Mouse (Mus musculus) kidney, embryonic 16.5 days (tissue): ENCODE data around the gene Zfp292. TPM values are rescaled to one million over a fixed set of nuclear protein-coding genes. Genes with fewer than 3 reads are reported as not detected.
"Not testable (repeated sequence)": the region's sequence is repeated elsewhere in the genome, so short reads cannot be mapped to it uniquely, and the experiment has no call there.

Source experiments
- ATAC-seq: fragments of 200-750 bp; cut with Nextera tagmentation; 2 replicates; pipeline ENCODE4 v1.8.0; 2017; ENCODE audit warnings: moderate TSS enrichment; ENCODE audit not compliant: low FRiP score, low TSS enrichment
- H3K27ac ChIP-seq: fragments of 300-500 bp; sonication (generic); 2 replicates; pipeline ENCODE4 v1.5.1; 2014; ENCODE audit warnings: low read length
- H3K27me3 ChIP-seq: fragments of 300-500 bp; sonication (generic); 2 replicates; pipeline ENCODE4 v1.6.1; 2014; ENCODE audit warnings: low read length, control low read depth, mixed read lengths; ENCODE audit not compliant: insufficient read depth
- H3K36me3 ChIP-seq: fragments of 300-500 bp; sonication (generic); 2 replicates; pipeline ENCODE4 v1.6.1; 2014; ENCODE audit warnings: low read length, control low read depth, mixed read lengths; ENCODE audit not compliant: insufficient read depth
- H3K4me1 ChIP-seq: fragments of 300-500 bp; sonication (generic); 2 replicates; pipeline ENCODE4 v1.6.1; 2014; ENCODE audit warnings: low read length, control low read depth, mixed read lengths; ENCODE audit not compliant: insufficient read depth
- H3K4me2 ChIP-seq: fragments of 300-500 bp; sonication (generic); replicated peaks from 2 replicates; pipeline ENCODE4 v1.6.1; 2014; ENCODE audit warnings: low read depth, low read length
- H3K4me3 ChIP-seq: fragments of 300-500 bp; sonication (generic); 2 replicates; pipeline ENCODE4 v1.5.1; 2014; ENCODE audit warnings: mild to moderate bottlenecking, low read length
- H3K9ac ChIP-seq: fragments of 300-500 bp; sonication (generic); replicated peaks from 2 replicates; pipeline ENCODE4 v1.6.1; 2014; ENCODE audit warnings: low read length
- H3K9me3 ChIP-seq: fragments of 300-500 bp; sonication (generic); 2 replicates; pipeline ENCODE4 v1.6.1; 2016; ENCODE audit warnings: low read length, control low read depth
- WGBS: fragments of 180-500 bp; shearing (Covaris S2); extraction: QIAGEN DNeasy Blood & Tissue Kit; methylation state at CpG from one replicate; pipeline ENCODE4 v1.1.7; 2014; 5-methylcytosine and 5-hydroxymethylcytosine counted together
- polyA plus RNA-seq: library from polyadenylated mRNA; unstranded; fragments of >200 nt; fragmentation: Nextera tagmentation; extraction: Ambion mirVana; gene quantifications from 2 replicates; pipeline ENCODE4 v1.2.1, GENCODE M21; 2015

Gene Zfp292
- polyA plus RNA-seq, 1 experiment from 2014 or later, result 17.0 TPM

DNA sequence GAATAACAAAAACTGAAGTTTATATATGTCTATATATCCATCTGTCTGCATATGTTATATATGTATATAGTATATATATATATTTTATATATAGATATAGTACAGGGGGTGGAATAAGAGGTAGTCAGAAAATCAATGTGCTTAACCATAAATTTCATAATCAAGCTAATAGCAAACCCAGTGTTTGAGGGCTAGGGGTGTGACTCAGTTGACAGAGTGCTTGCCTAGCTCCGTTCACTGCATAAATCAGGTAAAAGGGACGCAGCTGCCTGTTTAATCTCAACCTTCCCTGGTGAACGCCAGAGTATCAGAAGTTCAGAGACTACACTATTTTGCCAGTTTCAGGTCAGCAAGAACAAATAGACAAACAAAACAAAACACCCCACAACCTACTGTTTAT is 18.8 kb upstream of the Zfp292 start:
- H3K9me3 ChIP-seq, H3K27me3 ChIP-seq, H3K36me3 ChIP-seq, H3K4me2 ChIP-seq, H3K27ac ChIP-seq, H3K4me1 ChIP-seq, H3K9ac ChIP-seq, ATAC-seq, H3K4me3 ChIP-seq: not testable (repeated sequence)
- WGBS, result 40% methylated on average over 3 of the region's 3 CpGs

DNA sequence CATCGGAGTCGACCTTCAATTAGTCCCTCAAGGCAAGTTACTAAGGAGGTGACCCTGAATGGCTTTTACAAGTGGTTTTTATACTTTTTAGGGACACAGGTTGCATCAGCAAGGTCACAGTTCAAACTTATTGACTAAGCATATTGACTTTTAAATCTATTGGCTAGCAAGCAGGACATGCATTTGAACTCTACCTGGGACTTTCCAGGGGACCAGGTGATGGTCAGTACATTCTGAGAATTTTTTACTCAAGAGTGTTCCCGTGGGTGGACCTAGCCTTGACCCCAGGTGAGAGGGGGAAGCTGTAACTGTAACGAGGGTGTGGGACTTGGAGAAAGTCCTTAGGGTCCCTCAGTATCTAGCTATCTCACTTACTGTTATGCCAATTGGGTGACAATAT is 18.4 kb upstream of the Zfp292 start:
- Histone ChIP-seq H3K27me3 (no peaks in the 10 kb centered on the region), H3K4me1 (no peaks in the 10 kb centered on the region), H3K36me3 (no peaks in the 10 kb centered on the region), H3K27ac (no peak overlapping the region), H3K9me3 (no peaks in the 10 kb centered on the region), H3K4me3 (no peak overlapping the region), H3K9ac (no peak overlapping the region), H3K4me2 (no peak overlapping the region)
- ATAC-seq, result no peak
- WGBS, result 70% methylated on average over 4 of the region's 4 CpGs

DNA sequence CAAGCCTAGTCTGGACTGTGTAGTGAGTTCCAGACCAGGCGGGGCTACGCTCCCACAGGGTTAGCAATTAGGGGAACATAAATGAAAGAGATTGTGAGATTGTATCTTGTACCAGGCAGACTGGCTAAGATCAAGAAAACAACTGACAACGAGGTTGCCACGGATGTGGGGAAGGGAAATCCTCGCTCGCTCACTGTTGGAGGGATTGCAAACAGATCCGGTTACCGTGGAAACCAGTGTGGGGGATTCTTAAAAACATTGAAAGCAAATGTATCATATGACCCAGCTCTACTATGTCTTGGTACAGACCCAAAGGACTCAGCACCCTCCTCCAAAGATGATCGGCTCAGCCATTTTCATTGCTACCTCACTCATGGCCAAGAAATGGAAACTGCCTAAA is 17.4 kb upstream of the Zfp292 start:
- 38% methylated on average over 9 of the region's 9 CpGs for WGBS
- no peak overlapping the region for H3K27ac ChIP-seq
- H3K36me3 ChIP-seq, result no peaks in the 10 kb centered on the region
- no peak overlapping the region for H3K9ac ChIP-seq
- no peak overlapping the region for H3K4me3 ChIP-seq
- H3K9me3 ChIP-seq, result no peaks in the 10 kb centered on the region
- no peak for ATAC-seq
- H3K4me1 ChIP-seq, result no peaks in the 10 kb centered on the region
- no peak overlapping the region for H3K4me2 ChIP-seq
- no peaks in the 10 kb centered on the region for H3K27me3 ChIP-seq

DNA sequence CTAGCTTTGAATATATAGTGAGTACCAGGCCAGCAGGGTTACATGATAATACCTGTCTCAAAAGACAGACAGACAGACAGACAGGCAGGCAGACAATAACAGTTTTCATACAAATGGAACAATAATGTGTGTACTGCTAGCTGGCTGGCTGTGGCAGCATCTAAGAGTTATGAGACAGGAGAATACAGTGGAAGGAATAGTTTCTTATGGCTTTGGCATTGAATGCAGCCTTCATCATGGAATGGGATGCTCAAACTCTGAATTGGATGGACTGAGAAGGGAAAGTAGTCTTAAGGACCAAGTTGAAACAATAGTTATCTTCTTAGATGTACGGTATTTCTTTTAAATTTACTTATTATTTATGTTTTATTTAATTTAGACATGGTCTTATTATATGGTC is 16.6 kb upstream of the Zfp292 start:
- no peak for ATAC-seq
- no peaks in the 10 kb centered on the region for H3K4me1 ChIP-seq
- H3K36me3 ChIP-seq, result no peaks in the 10 kb centered on the region
- H3K9ac ChIP-seq, result no peak overlapping the region
- no peak overlapping the region for H3K4me2 ChIP-seq
- H3K27ac ChIP-seq, result no peak overlapping the region
- H3K27me3 ChIP-seq, result no peaks in the 10 kb centered on the region
- no peak overlapping the region for H3K4me3 ChIP-seq
- 100% methylated on average over 1 of the region's 1 CpGs for WGBS
- no peaks in the 10 kb centered on the region for H3K9me3 ChIP-seq

DNA sequence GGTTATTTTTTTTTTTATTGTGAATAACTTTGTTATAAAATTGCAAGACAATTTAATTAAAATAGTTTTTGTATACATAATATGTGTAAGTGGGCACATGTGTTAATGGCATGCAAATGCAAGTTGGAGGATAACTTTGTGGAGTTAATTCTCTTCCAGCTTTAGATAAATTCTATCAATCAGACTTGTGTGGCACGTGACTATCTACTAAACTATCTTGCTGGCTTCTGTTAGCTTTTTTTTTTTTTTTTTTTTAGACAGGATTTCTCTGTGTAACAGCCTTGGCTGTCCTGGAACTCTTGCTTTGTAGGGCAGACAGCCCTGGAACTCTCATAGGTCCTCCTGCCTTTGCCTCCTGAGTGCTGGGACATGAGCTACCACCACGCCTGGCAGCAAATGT is 15.7 kb upstream of the Zfp292 start:
- WGBS, result 67% methylated on average over 2 of the region's 2 CpGs

DNA sequence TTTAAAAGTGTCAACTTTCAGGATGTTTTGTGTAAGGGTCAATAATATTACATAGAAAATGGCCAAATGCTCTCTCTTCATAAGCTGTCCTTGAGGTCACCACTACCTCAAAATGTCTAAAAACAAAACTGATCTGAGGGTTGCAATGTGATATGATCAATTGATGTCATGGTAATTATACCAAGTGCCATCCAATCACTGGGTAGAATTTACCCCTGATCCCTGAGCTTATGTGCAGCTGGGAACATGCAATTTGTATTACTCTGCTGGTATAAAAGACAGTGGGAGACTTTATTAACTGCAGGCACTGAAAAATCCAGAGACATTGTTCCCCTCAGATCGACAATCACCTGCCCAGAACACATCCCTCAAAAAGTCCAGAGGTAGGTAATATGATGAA is 10.7 kb upstream of the Zfp292 start, which contains the start of gene Cga:
Gene Cga, plus strand, starts transcription at position 301 of the 400 bp plus-strand sequence.
- no peak within 1 kb of the TSS for H3K4me2 ChIP-seq
- no peaks in the 10 kb centered on the region for H3K9me3 ChIP-seq
- ATAC-seq, result no peak
- H3K4me1 ChIP-seq, result no peaks in the 10 kb centered on the region
- no peak within 1 kb of the TSS for H3K4me3 ChIP-seq
- H3K36me3 ChIP-seq, result no peaks in the 10 kb centered on the region
- WGBS, result 92% methylated on average over 1 of the region's 1 CpGs
- H3K27me3 ChIP-seq, result peaks cover 26% of the 10 kb centered on the region
- no peak within 1 kb of the TSS for H3K27ac ChIP-seq
- H3K9ac ChIP-seq, result no peak within 1 kb of the TSS

More for the DNA sequence above, 15.7 kb upstream of the Zfp292 start:
- Histone ChIP-seq H3K9me3 (no peaks in the 10 kb centered on the region), H3K4me2 (no peak overlapping the region), H3K9ac (no peak overlapping the region), H3K27me3 (no peaks in the 10 kb centered on the region), H3K4me3 (no peak overlapping the region), H3K36me3 (no peaks in the 10 kb centered on the region), H3K27ac (no peak overlapping the region), H3K4me1 (no peaks in the 10 kb centered on the region)
- ATAC-seq, result no peak

DNA sequence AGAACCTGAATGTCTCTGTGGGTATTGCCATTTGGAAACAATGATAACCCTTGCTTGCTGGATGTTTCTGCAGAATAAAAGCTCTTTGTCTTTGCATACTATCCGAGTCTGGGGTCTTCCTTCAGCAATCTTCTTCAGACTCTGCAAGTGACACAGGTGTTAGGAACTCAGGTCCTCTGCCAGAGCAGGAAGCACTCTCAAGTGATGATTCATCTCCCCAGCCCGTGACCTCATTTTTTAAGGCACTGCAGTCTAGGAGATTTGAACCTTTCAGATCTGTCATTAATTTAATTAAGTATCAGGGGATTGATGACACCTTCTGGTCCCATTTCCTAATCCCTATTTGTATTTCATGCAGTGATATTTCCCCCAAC is 7.0 kb upstream of the Zfp292 start:
- Histone ChIP-seq H3K4me3 (no peak overlapping the region), H3K9ac (no peak overlapping the region), H3K36me3 (no peaks in the 10 kb centered on the region), H3K9me3 (no peaks in the 10 kb centered on the region), H3K27ac (no peak overlapping the region), H3K4me1 (peaks cover 10% of the 10 kb centered on the region), H3K27me3 (peaks cover 30% of the 10 kb centered on the region), H3K4me2 (no peak overlapping the region)
- WGBS, result 32% methylated on average over 2 of the region's 2 CpGs
- ATAC-seq, result no peak

DNA sequence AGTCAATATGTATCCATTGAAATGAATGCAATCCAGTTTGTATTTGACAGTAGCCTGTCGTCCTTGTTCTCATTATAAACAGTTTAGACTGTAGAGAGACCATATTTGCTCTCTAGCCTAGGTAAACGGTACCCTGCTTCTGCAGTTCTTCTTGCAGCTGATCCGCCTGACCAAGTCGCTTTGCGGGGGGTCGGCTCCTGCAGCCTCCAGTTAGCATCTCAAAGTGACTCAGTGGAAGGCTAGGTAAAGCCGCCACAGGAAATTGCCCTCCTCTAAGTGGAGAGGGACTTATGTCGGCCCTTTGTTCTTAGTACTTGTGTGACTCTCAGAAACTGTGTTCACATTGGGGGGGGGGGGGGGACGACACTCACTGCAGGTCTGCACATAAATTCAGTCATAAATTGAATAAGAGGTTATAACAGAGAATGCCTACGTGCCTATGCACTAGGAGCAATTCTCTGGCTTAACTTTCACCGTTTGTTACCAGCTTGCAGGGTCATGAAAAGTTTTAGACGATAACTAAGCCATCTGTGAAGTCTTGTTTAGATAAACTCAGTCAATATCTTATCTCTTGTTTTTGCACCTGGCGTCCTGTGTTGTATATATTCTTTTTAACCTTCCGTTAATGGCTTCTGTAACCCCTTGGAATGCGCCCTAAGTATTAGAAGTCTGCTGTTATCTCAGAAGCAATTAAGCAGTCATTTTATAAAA is 6.5 kb upstream of the Zfp292 start:
- Histone ChIP-seq H3K36me3 (no peaks in the 10 kb centered on the region), H3K4me3 (no peak overlapping the region), H3K27ac (no peak overlapping the region), H3K27me3 (peaks cover 30% of the 10 kb centered on the region), H3K9me3 (no peaks in the 10 kb centered on the region), H3K4me1 (peaks cover 10% of the 10 kb centered on the region), H3K9ac (no peak overlapping the region), H3K4me2 (no peak overlapping the region)
- WGBS, result 7% methylated on average over 15 of the region's 15 CpGs
- ATAC-seq, result no peak

DNA sequence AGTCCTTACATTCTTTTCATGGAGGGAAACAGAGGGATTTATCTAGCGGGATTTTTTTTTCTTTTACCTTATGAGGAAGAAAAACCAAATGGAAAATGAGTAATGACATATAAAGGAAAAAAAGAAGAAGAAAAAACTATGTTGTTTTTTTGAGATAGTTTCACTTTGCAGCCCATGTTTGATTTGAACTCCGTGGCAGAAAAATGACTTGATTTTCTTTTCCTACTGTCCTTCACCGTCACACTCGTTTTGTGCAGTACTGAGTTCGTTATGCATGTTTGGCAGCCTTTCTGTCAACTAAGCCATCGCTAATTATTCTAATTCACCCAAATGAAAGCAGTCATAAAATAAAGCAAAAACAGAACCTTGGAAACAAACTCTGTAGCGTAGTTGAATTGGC is 4.5 kb upstream of the Zfp292 start:
- WGBS, result 12% methylated on average over 7 of the region's 7 CpGs
- no peak for ATAC-seq
- H3K9ac ChIP-seq, result peak overlapping the region; percentile 87
- H3K9me3 ChIP-seq, result no peaks in the 10 kb centered on the region
- H3K27ac ChIP-seq, result no peak overlapping the region; the same call in 1 of the 2 replicates
- no peaks in the 10 kb centered on the region for H3K36me3 ChIP-seq
- peaks cover 18% of the 10 kb centered on the region for H3K4me1 ChIP-seq
- H3K27me3 ChIP-seq, result peaks cover 30% of the 10 kb centered on the region
- peak overlapping the region; percentile 82 for H3K4me3 ChIP-seq
- peak overlapping the region; percentile 75 for H3K4me2 ChIP-seq

DNA sequence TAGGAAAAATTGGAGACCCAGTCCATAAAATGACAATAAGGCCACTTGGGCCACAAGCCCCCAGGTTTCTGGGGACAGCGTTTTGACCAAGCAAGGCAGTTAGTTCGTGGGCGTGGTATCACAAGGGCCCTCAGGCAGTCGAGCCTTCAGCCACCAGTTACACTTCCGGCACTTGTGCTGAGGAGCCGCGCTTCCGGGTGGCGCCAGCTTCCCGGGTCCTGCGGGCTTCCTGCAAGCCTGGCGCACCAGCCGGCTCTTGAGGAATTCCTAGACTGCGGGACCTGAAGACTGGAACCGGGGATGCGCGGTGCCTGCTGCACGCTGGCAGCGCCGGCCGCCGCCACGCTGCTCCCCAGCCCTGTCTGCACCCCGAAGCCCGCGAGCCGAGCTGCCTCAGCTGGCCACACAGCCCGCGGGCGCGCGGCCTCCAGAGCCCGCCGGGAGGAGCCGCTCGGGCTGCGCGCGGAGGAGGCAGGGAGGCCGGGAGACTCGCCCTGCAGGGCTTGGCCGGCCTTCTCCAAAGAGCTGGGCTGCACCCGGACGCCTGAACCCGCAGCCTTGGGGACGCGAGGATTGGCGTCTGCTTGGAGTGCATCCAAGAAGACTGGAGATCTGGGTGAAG is 3.8 kb upstream of the Zfp292 start:
- no peaks in the 10 kb centered on the region for H3K9me3 ChIP-seq
- peak overlapping the region; percentile 82 for H3K4me3 ChIP-seq
- peaks cover 30% of the 10 kb centered on the region for H3K27me3 ChIP-seq
- under 1% methylated on average over 47 of the region's 48 CpGs for WGBS
- H3K9ac ChIP-seq, result peak overlapping the region; percentile 87
- H3K4me1 ChIP-seq, result peaks cover 22% of the 10 kb centered on the region
- H3K27ac ChIP-seq, result peak overlapping the region; percentile 90
- no peaks in the 10 kb centered on the region for H3K36me3 ChIP-seq
- ATAC-seq, result peak; percentile 80
- peak overlapping the region; percentile 75 for H3K4me2 ChIP-seq
